Mouse (Mus musculus) Patski (cell line): ENCODE data around the gene Med18. TPM values are rescaled to one million over a fixed set of nuclear protein-coding genes. Genes with fewer than 3 reads are reported as not detected.
"Not testable (repeated sequence)": the region's sequence is repeated elsewhere in the genome, so short reads cannot be mapped to it uniquely, and the experiment has no call there.

Experiments
- ATAC-seq: fragments of 100-300 bp; one replicate; pipeline ENCODE4 v1.8.0; 2021
- CTCF ChIA-PET: fragments of 350-600 bp; sonication (Branson Sonifier 250); formaldehyde crosslinking; loops from one replicate; lab custom pipeline; 2022; ENCODE audit warnings: inconsistent platforms; lab: Charles Lee
- POLR2A ChIA-PET: fragments of 350-600 bp; sonication (Branson Sonifier 250); formaldehyde crosslinking; loops from one replicate; lab custom pipeline; 2022; ENCODE audit warnings: antibody characterized with exemption, inconsistent platforms; lab: Charles Lee
- DNase-seq: peaks from one replicate; pipeline ENCODE4 v3.0.0-alpha.2; 2011; ENCODE audit warnings: low read depth, low spot score
- H3K27me3 ChIP-seq: fragments of 371-371 bp; one replicate; pipeline ENCODE4 v1.5.1; 2021
- CTCF ChIP-seq: fragments of 100-300 bp; IDR thresholded peaks from one replicate; pipeline ENCODE4 v1.5.1; 2021
- in situ Hi-C: fragments of 300-500 bp; cut with MboI; formaldehyde crosslinking; loops from 3 replicates; pipeline ENCODE4 v1.11.1; 2018; ENCODE audit warnings: low pct_unique_long_range_greater_than_20kb, mixed read lengths
- polyA plus RNA-seq: library from polyadenylated mRNA; unstranded; gene quantifications from one replicate; pipeline ENCODE4 v1.2.3, GENCODE M21; 2021

Gene Med18
- polyA plus RNA-seq, 1 experiment from 2014 or later = 6.3 TPM

GRCm38 (mm10) chr4:132424765-132425164 lies 39.0 kb downstream of the Med18 start:
- ATAC-seq (no peak), DNase-seq (no peak)
- H3K27me3 ChIP-seq = no peaks in the 10 kb centered on the region
- no peak for TF ChIP-seq CTCF
- ChIA-PET POLR2A (no interaction called here), CTCF (no interaction called here)
- in situ Hi-C loops = loop anchor here (5.0 kb wide), 2 partner anchors 38 to 88 kb away; partner anchors contain the start of genes Med18 and Sesn2

DNA sequence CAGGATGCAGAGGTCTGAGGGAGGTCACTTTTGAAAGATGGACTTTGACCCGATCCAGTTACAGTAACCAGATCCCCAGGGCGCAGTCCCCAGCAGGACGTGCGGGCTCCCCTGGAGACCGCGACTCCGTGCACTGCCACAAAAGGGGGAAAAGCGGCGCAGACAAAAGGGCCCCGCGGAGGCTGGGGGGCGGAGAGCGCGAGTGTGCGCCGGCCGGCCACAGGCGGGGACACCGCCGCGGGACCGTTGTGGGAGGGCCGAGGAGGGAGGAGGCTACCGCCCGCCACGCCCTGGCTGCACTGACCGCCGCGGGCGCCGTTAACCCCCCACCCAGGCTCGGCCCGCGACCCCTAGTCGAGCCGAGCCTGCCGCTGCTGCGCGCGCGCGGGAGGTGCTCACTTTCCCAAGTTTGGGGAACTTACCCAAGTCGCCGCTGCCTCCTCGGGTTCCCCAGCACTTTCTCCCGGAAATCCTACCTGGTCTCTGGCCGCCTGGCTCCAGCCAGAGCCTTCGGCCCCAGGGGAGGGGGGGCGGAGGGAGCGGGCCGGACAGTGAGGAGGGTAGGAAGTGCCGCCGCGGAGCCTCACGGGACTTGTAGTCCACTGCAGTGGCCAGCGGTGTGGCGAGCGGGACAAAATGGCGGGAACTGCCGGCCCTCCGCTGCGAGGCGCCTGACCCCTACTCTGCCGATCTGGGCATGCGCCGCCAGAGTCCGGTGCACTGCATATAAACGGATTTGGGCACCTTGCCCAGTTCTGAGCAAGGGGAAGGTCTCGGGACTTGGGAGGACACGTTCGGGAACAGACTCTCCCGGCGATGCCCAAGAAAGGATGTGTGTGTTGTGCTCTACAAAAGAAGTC lies 41.6 kb downstream of the Med18 start, which contains the start of gene Phactr4:
TSS of gene Phactr4 (minus strand) at position 567 of the 860 bp plus-strand sequence.
- POLR2A ChIA-PET = interaction anchor here (1.3 kb wide), 1 partner anchor 42 kb away, joined by 4 read pairs; the partner anchor contains the start of gene Med18
- in situ Hi-C loops = loop anchor here (5.0 kb wide), 1 partner anchor 90 kb away; the partner anchor contains the start of gene Sesn2
- peak; percentile 80 for DNase-seq
- H3K27me3 ChIP-seq = no peaks in the 10 kb centered on the region
- ATAC-seq = peak; percentile 91
- CTCF ChIA-PET = no interaction called here
- TF ChIP-seq CTCF = no peak

DNA sequence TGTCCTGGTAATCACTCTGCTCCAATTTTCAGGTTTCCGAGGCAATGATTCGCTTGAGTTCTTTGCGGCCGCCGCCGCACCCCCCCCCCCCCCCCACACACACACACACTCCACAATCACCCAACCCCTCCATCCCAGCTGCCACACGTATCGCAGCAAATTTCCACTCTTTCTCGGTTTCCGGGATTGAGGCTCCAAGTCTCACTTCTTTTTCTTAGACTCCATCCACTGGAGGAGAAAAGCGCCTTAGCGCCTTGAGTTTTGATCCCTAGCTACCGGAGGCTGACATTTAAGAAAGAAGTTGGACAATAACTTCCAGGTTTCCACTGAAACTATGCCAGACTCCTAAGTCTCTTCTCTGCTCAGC lies 42.2 kb downstream of the Med18 start:
- TF ChIP-seq CTCF = no peak
- ChIA-PET POLR2A (interaction anchor here (0.6 to 1.3 kb wide), 2 partner anchors 42 to 94 kb away, joined by 3 to 4 read pairs; partner anchors contain the start of gene Med18), CTCF (interaction anchor here (1.4 kb wide), 1 partner anchor 10 kb away, joined by 3 read pairs; no protein-coding TSS in a partner anchor)
- DNase-seq (no peak), ATAC-seq (no peak)
- in situ Hi-C loops = loop anchor here (5.0 kb wide), 1 partner anchor 91 kb away; the partner anchor contains the start of gene Sesn2
- H3K27me3 ChIP-seq = no peaks in the 10 kb centered on the region

GRCm38 (mm10) chr4:132420471-132420870 lies 43.2 kb downstream of the Med18 start:
- H3K27me3 ChIP-seq = no peaks in the 10 kb centered on the region
- DNase-seq = no peak
- ChIA-PET POLR2A (interaction anchor here (0.6 kb wide), 1 partner anchor 79 kb away, joined by 3 read pairs; no protein-coding TSS in a partner anchor), CTCF (interaction anchor here (1.4 kb wide), 1 partner anchor 8 kb away, joined by 3 read pairs; no protein-coding TSS in a partner anchor)
- in situ Hi-C loops = loop anchor here (5.0 kb wide), 1 partner anchor 92 kb away; the partner anchor contains the start of gene Sesn2
- ATAC-seq = no peak
- no peak for TF ChIP-seq CTCF

- ATAC-seq = peak; percentile 12
Measured at GRCm38 (mm10) chr4:132415966-132416365, 47.8 kb downstream of the Med18 start.

GRCm38 (mm10) chr4:132413257-132413656 lies 50.5 kb downstream of the Med18 start:
- CTCF ChIA-PET = interaction anchor here (2.8 kb wide), 1 partner anchor 101 kb away, joined by 19 read pairs; no protein-coding TSS in a partner anchor
- DNase-seq, POLR2A ChIA-PET, H3K27me3 ChIP-seq, ATAC-seq: not testable (repeated sequence)
- in situ Hi-C loops = loop anchor here (5.0 kb wide), 2 partner anchors 46 to 111 kb away; partner anchors contain the start of gene Rab42

More at GRCm38 (mm10) chr4:132415966-132416365, 47.8 kb downstream of the Med18 start:
- H3K27me3 ChIP-seq = no peaks in the 10 kb centered on the region
- no peak for DNase-seq
- TF ChIP-seq CTCF = no peak
- ChIA-PET POLR2A (no interaction called here), CTCF (interaction anchor here (1.1 to 2.7 kb wide), 6 partner anchors 12 to 136 kb away, joined by 3 to 14 read pairs (median 3); partner anchors contain the start of gene Med18)
- in situ Hi-C loops = no loop called here

- ATAC-seq = no peak
- DNase-seq = no peak
- peak; percentile 47 for TF ChIP-seq CTCF
- no peaks in the 10 kb centered on the region for H3K27me3 ChIP-seq
- CTCF ChIA-PET = interaction anchor here (1.0 to 2.8 kb wide), 7 partner anchors 8 to 102 kb away, joined by 3 to 19 read pairs (median 4); no protein-coding TSS in a partner anchor
- in situ Hi-C loops = loop anchor here (5.0 kb wide), 2 partner anchors 44 to 109 kb away; partner anchors contain the start of gene Rab42
- POLR2A ChIA-PET = interaction anchor here (0.6 to 1.2 kb wide), 2 partner anchors 8 to 116 kb away, joined by 3 to 5 read pairs; no protein-coding TSS in a partner anchor
Measured at GRCm38 (mm10) chr4:132411322-132412094, 52.2 kb downstream of the Med18 start.

GRCm38 (mm10) chr4:132409587-132410229 lies 54.0 kb downstream of the Med18 start:
- in situ Hi-C loops = loop anchor here (5.0 kb wide), 2 partner anchors 42 to 107 kb away; partner anchors contain the start of gene Rab42
- DNase-seq (no peak), ATAC-seq (no peak)
- H3K27me3 ChIP-seq = no peaks in the 10 kb centered on the region
- ChIA-PET POLR2A (no interaction called here), CTCF (interaction anchor here (1.3 to 1.5 kb wide), 2 partner anchors 104 to 105 kb away, joined by 3 to 5 read pairs; no protein-coding TSS in a partner anchor)
- no peak for TF ChIP-seq CTCF

Other genes starting within 250 kb of the Med18 start
- gene Gmeb1, start 202.3 kb downstream of the Med18 start, polyA plus RNA-seq = 14.0 TPM
- gene Taf12, start 189.5 kb downstream of the Med18 start, polyA plus RNA-seq = 19.1 TPM
- not detected for gene Rab42, start 160.5 kb downstream of the Med18 start, polyA plus RNA-seq
- 28.9 TPM for gene Trnau1ap, start 134.4 kb downstream of the Med18 start, polyA plus RNA-seq
- gene Rcc1, start 110.3 kb downstream of the Med18 start, polyA plus RNA-seq = 31.4 TPM
- gene Phactr4, start 41.4 kb downstream of the Med18 start, polyA plus RNA-seq = 60.4 TPM
- gene Sesn2, start 46.6 kb upstream of the Med18 start, polyA plus RNA-seq = 22.4 TPM
- gene Atpif1, start 69.7 kb upstream of the Med18 start, polyA plus RNA-seq = 393 TPM
- 149 TPM for gene Dnajc8, start 71.6 kb upstream of the Med18 start, polyA plus RNA-seq
- not detected for gene Ptafr, start 100.1 kb upstream of the Med18 start, polyA plus RNA-seq
- 17.6 TPM for gene Eya3, start 175.1 kb upstream of the Med18 start, polyA plus RNA-seq